Mouse (Mus musculus) CH12.LX (cell line): ENCODE results near the gene Pxmp4.

Source experiments
- BHLHE40 ChIP-seq: IDR thresholded peaks from 2 replicates; pipeline ENCODE4 v1.6.1; 2011; ENCODE audit warnings: mild to moderate bottlenecking, low read depth, low read length, improper control_type of control experiment
- CTCF ChIP-seq, 2 experiments: IDR thresholded peaks in 1 of 2; conservative IDR thresholded peaks in 1 of 2; 2 replicates each; pipeline ENCODE4 v1.5.1; 2011 to 2012; ENCODE audit warnings: low read depth in 2 of 2, low read length in 2 of 2, improper control_type of control experiment in 1 of 2, inconsistent platforms in 1 of 2, mild to moderate bottlenecking in 1 of 2, moderate library complexity in 1 of 2
- ELF1 ChIP-seq: IDR thresholded peaks from 2 replicates; pipeline ENCODE4 v1.6.1; 2014; ENCODE audit warnings: low read depth, mild to moderate bottlenecking, inconsistent platforms, low read length, improper control_type of control experiment
- EP300 ChIP-seq: IDR thresholded peaks from 2 replicates; pipeline ENCODE4 v1.6.1; 2011; ENCODE audit warnings: low read length, improper control_type of control experiment
- MAX ChIP-seq: IDR thresholded peaks from 2 replicates; pipeline ENCODE4 v1.6.1; 2011; ENCODE audit warnings: low read length, improper control_type of control experiment
- MXI1 ChIP-seq: IDR thresholded peaks from 2 replicates; pipeline ENCODE4 v1.6.1; 2011; ENCODE audit warnings: mild to moderate bottlenecking, low read depth, low read length, improper control_type of control experiment
- POLR2A ChIP-seq: IDR thresholded peaks from 2 replicates; pipeline ENCODE4 v1.6.1; 2011; ENCODE audit warnings: low read depth, mild to moderate bottlenecking, improper control_type of control experiment, low read length
- SIN3A ChIP-seq: IDR thresholded peaks from 2 replicates; pipeline ENCODE4 v1.6.1; 2012; ENCODE audit warnings: low read length, improper control_type of control experiment, inconsistent platforms
- SMC3 ChIP-seq: IDR thresholded peaks from 2 replicates; pipeline ENCODE4 v1.6.1; 2011; ENCODE audit warnings: low read depth, low read length, improper control_type of control experiment
- USF2 ChIP-seq: conservative IDR thresholded peaks from 2 replicates; pipeline ENCODE4 v1.6.1; 2011; ENCODE audit warnings: low read depth, low read length, improper control_type of control experiment
- ZKSCAN1 ChIP-seq: IDR thresholded peaks from 2 replicates; pipeline ENCODE4 v1.6.1; 2012; ENCODE audit warnings: low read depth, inconsistent platforms, low read length, improper control_type of control experiment, borderline replicate concordance
- ZNF384 ChIP-seq: IDR thresholded peaks from 2 replicates; pipeline ENCODE4 v1.6.1; 2012; ENCODE audit warnings: low read depth, low read length, improper control_type of control experiment, inconsistent platforms

DNA sequence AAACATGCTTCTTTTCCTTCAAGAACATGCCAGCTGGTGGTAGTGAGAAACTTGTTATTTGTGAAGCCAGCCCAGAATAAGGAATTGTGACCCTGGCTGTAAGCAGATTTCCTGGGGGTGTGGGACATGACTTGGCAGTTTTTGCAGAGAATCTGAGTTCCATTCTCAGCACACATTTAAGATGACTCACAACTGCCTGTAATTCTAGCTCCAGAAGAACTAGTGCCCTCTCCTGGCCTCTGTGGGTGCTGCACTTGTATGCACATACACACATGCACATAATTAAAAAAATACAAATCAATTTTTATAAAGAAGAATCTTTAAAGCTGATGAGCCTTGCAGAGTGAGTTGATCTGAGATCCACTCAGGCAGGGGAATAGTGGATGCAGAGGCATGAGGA is 20.6 kb upstream of the Pxmp4 start:
- peak in 1 of 2 experiments; percentile 19; a peak in 1 of 4 replicates for TF ChIP-seq CTCF (conservative IDR thresholded peaks at IDR 0.05 in 1 of 2, IDR thresholded peaks at IDR 0.05 in 1 of 2; ENCODE audit: low read depth in 2 of 2, low read length in 2 of 2)
- TF ChIP-seq MAX: no peak
- no peak for TF ChIP-seq EP300
- TF ChIP-seq POLR2A: no peak
- no peak for TF ChIP-seq USF2
- no peak for TF ChIP-seq ZKSCAN1
- TF ChIP-seq SMC3: no peak
- no peak for TF ChIP-seq ZNF384
- TF ChIP-seq BHLHE40: no peak
- TF ChIP-seq ELF1: no peak
- TF ChIP-seq MXI1: no peak
- TF ChIP-seq SIN3A: no peak
